Mouse (Mus musculus): ENCODE results near the gene Sema4g.

DNA sequence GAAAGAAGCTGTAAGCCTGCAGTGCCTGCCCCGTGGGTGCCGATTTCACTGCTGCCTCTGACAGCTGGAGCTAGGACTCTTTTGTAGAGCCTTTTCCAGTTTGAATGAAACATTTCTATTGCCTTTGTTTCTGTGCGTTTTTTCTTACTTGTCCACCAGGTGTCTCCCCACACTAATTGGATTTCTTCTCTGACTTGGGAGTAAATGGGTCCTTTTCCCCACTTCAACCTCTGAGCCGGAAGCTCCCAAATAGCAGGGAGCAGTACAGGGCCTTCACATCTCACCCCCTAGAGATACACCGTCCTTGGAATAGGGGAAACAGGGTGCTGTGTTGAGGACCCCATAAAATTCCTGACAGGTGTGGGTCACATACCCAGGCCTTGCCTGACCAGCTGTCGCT lies 23.7 kb downstream of the Sema4g start:
- TF ChIP-seq CTCF (IDR thresholded peaks at IDR 0.05; ENCODE audit: low read depth, low read length) (peak; percentile 11), POLR2A (IDR thresholded peaks at IDR 0.05; ENCODE audit: insufficient read depth, low read length) (no peak)

All from ES-Bruce4 (cell line).